In genomic region chr8:79083461-79084358, GRCm38 (mm10) we compare ENCODE assay signal across 9 mouse cellular contexts. TPM values are rescaled to one million over a fixed set of nuclear protein-coding genes. Genes with fewer than 3 reads are reported as not detected.
A peak's percentile ranks its signal among the peaks of the same experiment; 100 is the strongest.
DNase-seq lines count a peak whose midpoint lies in the region; ATAC-seq and TF ChIP-seq lines count a peak whose summit lies in the region.
"Had no signal": no experiment of that assay in that cellular context is flagged by ENCODE, and none has a peak within 500 bp of the region (broad histone marks: within the 10 kb centered on the region; RNA-seq: fewer than 3 reads in every experiment).

No protein-coding gene starts in this region.

- no peak for ATAC-seq in heart, embryonic 11.5 days (replicated peaks; ENCODE audit: insufficient number of reproducible peaks, low FRiP score, low TSS enrichment)
- no peak for ATAC-seq in kidney, embryonic 15.5 days (replicated peaks; ENCODE audit: low FRiP score)

- TF ChIP-seq EP300 in heart, adult 2 months (IDR thresholded peaks at IDR 0.05; ENCODE audit: insufficient read depth, low read depth, low read length), result peak; percentile 48; the same call in 1 of the 2 replicates

- 35% methylated on average over 18 of the region's 18 CpGs for WGBS in heart, adult 2 months
- WGBS in heart, embryonic 11.5 days (ENCODE audit: insufficient replicate concordance), result 82% methylated on average over 18 of the region's 18 CpGs
- 63% methylated on average over 18 of the region's 18 CpGs for WGBS in kidney, embryonic 15.5 days

- peak overlapping the region; percentile 90 for H3K27ac ChIP-seq in heart, adult 2 months
- H3K27ac ChIP-seq in heart, embryonic 11.5 days (ENCODE audit: low read depth, low read length), result no peak overlapping the region
- H3K27ac ChIP-seq in kidney, embryonic 15.5 days, result 0 out of 2 replicates have a peak overlapping the region, but pooled peaks have one; percentile 14

- H3K36me3 ChIP-seq in heart, adult 2 months (ENCODE audit: control insufficient read depth, insufficient read depth, low read length), result peaks cover 8% of the 10 kb centered on the region
- peaks cover 6% of the 10 kb centered on the region for H3K36me3 ChIP-seq in heart, embryonic 11.5 days (ENCODE audit: control insufficient read depth, insufficient read depth, low read length)
- peaks cover 27% of the 10 kb centered on the region for H3K36me3 ChIP-seq in kidney, embryonic 15.5 days

- peak overlapping the region; percentile 24 for H3K4me3 ChIP-seq in heart, adult 2 months
- no peak overlapping the region for H3K4me3 ChIP-seq in heart, embryonic 11.5 days (ENCODE audit: low read depth, low read length)
- no peak overlapping the region for H3K4me3 ChIP-seq in kidney, embryonic 15.5 days (replicated peaks)

- peak; percentile 42; the same call in 1 of the 2 replicates for TF ChIP-seq POLR2A in heart, adult 2 months (IDR thresholded peaks at IDR 0.05; ENCODE audit: insufficient read depth, low read depth, low read length)

- H3K27me3 ChIP-seq in heart, adult 2 months (ENCODE audit: control insufficient read depth, insufficient read depth, low read length), result no peaks in the 10 kb centered on the region
- no peaks in the 10 kb centered on the region for H3K27me3 ChIP-seq in heart, embryonic 11.5 days (ENCODE audit: control insufficient read depth, insufficient read depth, low read length)
- no peaks in the 10 kb centered on the region for H3K27me3 ChIP-seq in kidney, embryonic 15.5 days

- peaks cover 16% of the 10 kb centered on the region for H3K4me1 ChIP-seq in heart, adult 2 months (ENCODE audit: control insufficient read depth, insufficient read depth, low read length)
- peaks cover 20% of the 10 kb centered on the region for H3K4me1 ChIP-seq in heart, embryonic 11.5 days (ENCODE audit: control insufficient read depth, insufficient read depth, low read length)
- peaks cover 35% of the 10 kb centered on the region for H3K4me1 ChIP-seq in kidney, embryonic 15.5 days

- no peaks in the 10 kb centered on the region for H3K9me3 ChIP-seq in heart, embryonic 11.5 days (replicated peaks; ENCODE audit: control insufficient read depth, low read length)
- no peaks in the 10 kb centered on the region for H3K9me3 ChIP-seq in kidney, embryonic 15.5 days (replicated peaks)

- intact Hi-C loops in heart, adult 2 months (cut with DNase I), result no loop called here

- H3K79me2 ChIP-seq in heart, adult 2 months (replicated peaks; ENCODE audit: control insufficient read depth, insufficient read depth, low read length), result no peaks in the 10 kb centered on the region

- no peak overlapping the region for H3K4me2 ChIP-seq in heart, embryonic 11.5 days
- no peak overlapping the region for H3K4me2 ChIP-seq in kidney, embryonic 15.5 days

- peak; percentile 55 to 65 for DNase-seq in heart, adult 2 months
- DNase-seq in urinary bladder, postnatal 14 days (ENCODE audit: low spot score), result peak; percentile 39
- DNase-seq in urinary bladder, postnatal 10 days (ENCODE audit: low spot score), result no peak
- no peak for DNase-seq in frontal cortex, postnatal 36 days (ENCODE audit: low spot score in 2 of 2)
- no peak for DNase-seq in left cerebral cortex, adult 18-20 months (ENCODE audit: low spot score in 2 of 2)
- no peak for DNase-seq in cerebellum, postnatal 36 days
- DNase-seq: thymus, postnatal 4 days had no signal

- H3K9ac ChIP-seq in heart, adult 2 months (ENCODE audit: low read depth, low read length), result peak overlapping the region; percentile 57
- no peak overlapping the region for H3K9ac ChIP-seq in heart, embryonic 11.5 days (ENCODE audit: low read depth, low read length)
- no peak overlapping the region for H3K9ac ChIP-seq in kidney, embryonic 15.5 days

- no peak for TF ChIP-seq CTCF in heart, adult 2 months (IDR thresholded peaks at IDR 0.05)

RNA-seq across cellular contexts. Expression of gene Zfp827, which starts 55.5 kb away (rescaled TPM):
- total RNA-seq in heart, adult 2 months (2021), result 10 to 100 TPM; 12.8 to 15.8 TPM
- 10.5 and 17.0 TPM in 2 replicates for polyA plus RNA-seq in heart, adult 2 months (2012; rRNA removed)
- polyA plus RNA-seq in heart, embryonic 11.5 days (2014; fragmentation: Nextera tagmentation; extraction: Ambion mirVana), result 10.5 and 11.3 TPM in 2 replicates
- polyA plus RNA-seq in kidney, embryonic 15.5 days (2015; fragmentation: Nextera tagmentation; extraction: Ambion mirVana), result 7.4 and 7.9 TPM in 2 replicates
- 10 to 100 TPM; 37.9 to 44.0 TPM for total RNA-seq in left cerebral cortex, adult 18-20 months (2021)

Comparison
In these comparisons a context has a peak if more than half of its experiments do, and no peak if none do; other contexts are left out.
1. DNase-seq: peak in heart, adult 2 months (2 of 2) and urinary bladder, postnatal 14 days (single experiment); none in urinary bladder, postnatal 10 days (single experiment), frontal cortex, postnatal 36 days (0 of 2), left cerebral cortex, adult 18-20 months (0 of 2) and cerebellum, postnatal 36 days (0 of 2).